Mouse (Mus musculus): ENCODE measurements at regions not wholly inside any gene's neighbourhood (a gene's known extent, or its start where the extent isn't known, plus 50 kb on each side); places are given as distances from the start of the nearest gene placed in this dataset.

DNA sequence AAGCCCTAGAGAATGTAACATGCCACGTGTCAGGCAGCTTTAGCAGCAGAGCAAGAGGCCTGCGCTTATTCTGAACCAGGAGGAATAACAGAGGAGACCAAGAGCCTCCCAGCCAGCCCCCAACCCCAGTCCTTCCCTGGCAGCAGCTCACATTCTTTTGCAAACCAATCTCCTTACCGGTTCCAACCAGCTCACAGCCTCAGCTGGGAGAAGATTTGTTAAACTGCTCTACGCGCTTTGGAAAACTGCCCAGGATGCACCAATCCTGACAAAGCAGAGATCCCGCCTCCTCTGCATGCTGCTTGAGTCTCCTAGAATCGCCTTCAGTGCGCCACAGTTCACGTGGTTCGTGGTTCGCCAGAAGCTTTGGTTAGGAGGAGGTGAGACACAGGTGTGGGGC is 51.8 kb downstream of the Gm9376 start:
- no peak for ATAC-seq (replicated peaks; ENCODE audit: extremely low read depth, insufficient read depth, low FRiP score)
- H3K4me2 ChIP-seq (ENCODE audit: low read depth, low read length), result no peak overlapping the region
- H3K4me1 ChIP-seq (ENCODE audit: control insufficient read depth, insufficient read depth, low read length), result peaks cover 3% of the 10 kb centered on the region
- peaks cover 19% of the 10 kb centered on the region for H3K27me3 ChIP-seq (ENCODE audit: control insufficient read depth, insufficient read depth, low read length)
- H3K4me3 ChIP-seq (ENCODE audit: low read length), result no peak overlapping the region
- no peaks in the 10 kb centered on the region for H3K9me3 ChIP-seq (replicated peaks; ENCODE audit: control insufficient read depth, low read length)
- no peaks in the 10 kb centered on the region for H3K36me3 ChIP-seq (ENCODE audit: control insufficient read depth, insufficient read depth)
- H3K9ac ChIP-seq (ENCODE audit: low read length), result no peak overlapping the region
- WGBS, result 48% methylated on average over 11 of the region's 11 CpGs
- no peak overlapping the region for H3K27ac ChIP-seq (ENCODE audit: low read length)

DNA sequence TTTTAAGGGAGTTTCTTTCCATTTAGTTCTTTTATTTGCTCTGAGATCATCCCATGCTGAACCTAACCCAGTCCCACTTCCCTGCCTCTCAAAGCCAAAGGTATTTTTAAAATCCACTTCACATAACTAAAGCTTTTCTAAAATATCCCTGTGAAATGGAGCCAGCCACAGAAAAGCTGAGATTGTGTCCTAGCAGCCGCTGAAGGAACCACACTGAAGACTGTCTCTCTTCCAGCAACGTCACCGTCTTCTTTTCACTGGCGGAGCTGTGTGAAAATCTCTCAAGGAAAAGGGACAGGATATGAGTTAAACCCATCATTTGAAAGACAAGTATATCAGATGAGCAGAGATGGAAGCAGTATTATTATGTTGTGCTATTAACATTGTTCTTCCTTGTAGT is 53.3 kb downstream of the Gm9376 start:
- Histone ChIP-seq H3K4me2 (ENCODE audit: low read depth, low read length) (no peak overlapping the region), H3K27ac (ENCODE audit: low read length) (no peak overlapping the region), H3K9me3 (replicated peaks; ENCODE audit: control insufficient read depth, low read length) (no peaks in the 10 kb centered on the region), H3K4me1 (ENCODE audit: control insufficient read depth, insufficient read depth, low read length) (peaks cover 3% of the 10 kb centered on the region), H3K4me3 (ENCODE audit: low read length) (no peak overlapping the region), H3K9ac (ENCODE audit: low read length) (no peak overlapping the region), H3K36me3 (ENCODE audit: control insufficient read depth, insufficient read depth) (no peaks in the 10 kb centered on the region), H3K27me3 (ENCODE audit: control insufficient read depth, insufficient read depth, low read length) (peaks cover 22% of the 10 kb centered on the region)
- WGBS, result 75% methylated on average over 4 of the region's 4 CpGs
- no peak for ATAC-seq (replicated peaks; ENCODE audit: extremely low read depth, insufficient read depth, low FRiP score)

DNA sequence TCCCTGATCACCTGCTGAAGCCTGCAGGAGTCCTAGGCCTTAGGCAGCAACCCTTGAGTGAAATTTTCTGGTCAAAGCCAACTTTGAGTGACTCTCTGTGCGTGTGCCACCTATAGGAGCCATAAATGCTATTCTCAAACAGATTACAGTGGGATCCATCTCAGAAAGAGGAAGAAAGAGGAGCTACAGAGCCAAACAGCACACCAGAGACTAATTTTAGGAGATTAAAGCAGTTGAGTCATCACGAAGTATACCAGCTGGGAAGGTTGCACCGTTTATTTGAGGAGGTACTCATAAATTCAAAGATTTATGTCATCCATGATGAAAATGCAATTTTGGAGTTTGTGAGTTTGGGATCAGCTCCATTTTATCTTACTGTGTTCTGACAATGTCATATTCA is 54.3 kb downstream of the Gm9376 start:
- 73% methylated on average over 3 of the region's 3 CpGs for WGBS
- peaks cover 22% of the 10 kb centered on the region for H3K27me3 ChIP-seq (ENCODE audit: control insufficient read depth, insufficient read depth, low read length)
- H3K27ac ChIP-seq (ENCODE audit: low read length), result no peak overlapping the region
- no peaks in the 10 kb centered on the region for H3K36me3 ChIP-seq (ENCODE audit: control insufficient read depth, insufficient read depth)
- ATAC-seq (replicated peaks; ENCODE audit: extremely low read depth, insufficient read depth, low FRiP score), result no peak
- peaks cover 3% of the 10 kb centered on the region for H3K4me1 ChIP-seq (ENCODE audit: control insufficient read depth, insufficient read depth, low read length)
- H3K9ac ChIP-seq (ENCODE audit: low read length), result no peak overlapping the region
- no peak overlapping the region for H3K4me2 ChIP-seq (ENCODE audit: low read depth, low read length)
- no peaks in the 10 kb centered on the region for H3K9me3 ChIP-seq (replicated peaks; ENCODE audit: control insufficient read depth, low read length)
- no peak overlapping the region for H3K4me3 ChIP-seq (ENCODE audit: low read length)

DNA sequence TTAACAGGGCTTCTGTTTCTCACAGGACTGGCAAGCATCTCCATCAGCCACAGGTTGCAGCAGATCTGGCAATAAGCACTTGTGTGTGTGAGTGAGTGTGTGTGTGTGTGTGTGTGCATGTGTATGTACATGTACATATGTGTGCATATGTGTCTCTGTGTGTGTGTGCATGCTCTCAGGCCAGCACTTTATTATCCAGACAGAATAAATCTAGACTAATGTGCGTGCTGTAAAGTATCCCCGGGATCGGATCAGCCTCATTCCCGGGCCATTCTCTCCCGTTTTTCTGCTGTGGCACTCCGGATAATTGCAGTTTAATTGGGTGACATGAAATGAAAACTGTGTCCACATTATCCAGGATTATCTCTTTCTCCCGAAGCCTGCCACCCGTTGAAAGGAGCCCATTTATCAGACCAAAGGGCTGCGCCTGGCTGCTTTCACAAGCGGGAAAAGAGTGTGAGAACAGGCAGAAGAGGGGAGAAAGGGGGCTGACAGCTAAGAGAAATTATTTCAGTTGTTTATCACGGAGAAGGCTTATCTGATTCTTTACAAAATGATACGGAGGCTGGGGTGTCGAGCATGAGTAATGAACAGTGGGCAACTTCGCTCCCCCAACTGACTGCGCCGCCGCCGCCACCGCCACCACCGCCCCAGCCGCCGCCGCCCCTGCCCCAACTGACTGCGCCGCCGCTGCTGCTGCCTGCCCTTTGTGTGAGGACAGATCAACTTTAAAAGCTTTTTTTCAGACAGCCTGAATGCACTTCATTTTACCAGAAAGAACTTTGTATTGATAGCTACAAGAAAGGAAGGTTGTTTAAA is 55.5 kb downstream of the Gm9376 start:
- H3K27ac ChIP-seq (ENCODE audit: low read length), result no peak overlapping the region
- no peak for ATAC-seq (replicated peaks; ENCODE audit: extremely low read depth, insufficient read depth, low FRiP score)
- peak overlapping the region; percentile 63 for H3K4me2 ChIP-seq (ENCODE audit: low read depth, low read length)
- peaks cover 22% of the 10 kb centered on the region for H3K27me3 ChIP-seq (ENCODE audit: control insufficient read depth, insufficient read depth, low read length)
- H3K9ac ChIP-seq (ENCODE audit: low read length), result no peak overlapping the region
- peaks cover 3% of the 10 kb centered on the region for H3K4me1 ChIP-seq (ENCODE audit: control insufficient read depth, insufficient read depth, low read length)
- WGBS, result 19% methylated on average over 25 of the region's 26 CpGs
- H3K4me3 ChIP-seq (ENCODE audit: low read length), result peak overlapping the region; percentile 41
- H3K36me3 ChIP-seq (ENCODE audit: control insufficient read depth, insufficient read depth), result no peaks in the 10 kb centered on the region
- no peaks in the 10 kb centered on the region for H3K9me3 ChIP-seq (replicated peaks; ENCODE audit: control insufficient read depth, low read length)

DNA sequence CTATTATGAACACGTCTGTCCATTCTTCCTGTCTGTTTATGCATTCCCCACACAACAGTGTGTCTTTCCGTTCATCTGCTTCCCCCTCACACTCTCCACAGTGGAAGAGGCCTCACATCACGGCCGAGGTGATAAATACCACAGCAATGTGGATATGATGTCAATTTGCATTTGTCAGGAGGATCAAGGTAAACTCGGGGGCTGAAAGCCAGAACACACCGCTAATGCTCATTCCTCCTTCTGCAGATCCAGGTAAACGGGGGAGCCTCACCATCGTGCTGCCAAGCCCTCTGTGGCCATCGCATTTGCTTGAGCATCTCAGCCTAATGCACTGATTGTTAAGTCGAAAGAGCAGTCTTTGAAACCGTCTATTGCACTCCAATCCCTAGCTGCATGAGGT is 56.1 kb downstream of the Gm9376 start:
- H3K36me3 ChIP-seq (ENCODE audit: control insufficient read depth, insufficient read depth), result no peaks in the 10 kb centered on the region
- no peak for ATAC-seq (replicated peaks; ENCODE audit: extremely low read depth, insufficient read depth, low FRiP score)
- peaks cover 22% of the 10 kb centered on the region for H3K27me3 ChIP-seq (ENCODE audit: control insufficient read depth, insufficient read depth, low read length)
- peak overlapping the region; percentile 63 for H3K4me2 ChIP-seq (ENCODE audit: low read depth, low read length)
- peak overlapping the region; percentile 41 for H3K4me3 ChIP-seq (ENCODE audit: low read length)
- 18% methylated on average over 11 of the region's 11 CpGs for WGBS
- H3K4me1 ChIP-seq (ENCODE audit: control insufficient read depth, insufficient read depth, low read length), result peaks cover 3% of the 10 kb centered on the region
- no peak overlapping the region for H3K9ac ChIP-seq (ENCODE audit: low read length)
- H3K9me3 ChIP-seq (replicated peaks; ENCODE audit: control insufficient read depth, low read length), result no peaks in the 10 kb centered on the region
- H3K27ac ChIP-seq (ENCODE audit: low read length), result no peak overlapping the region

DNA sequence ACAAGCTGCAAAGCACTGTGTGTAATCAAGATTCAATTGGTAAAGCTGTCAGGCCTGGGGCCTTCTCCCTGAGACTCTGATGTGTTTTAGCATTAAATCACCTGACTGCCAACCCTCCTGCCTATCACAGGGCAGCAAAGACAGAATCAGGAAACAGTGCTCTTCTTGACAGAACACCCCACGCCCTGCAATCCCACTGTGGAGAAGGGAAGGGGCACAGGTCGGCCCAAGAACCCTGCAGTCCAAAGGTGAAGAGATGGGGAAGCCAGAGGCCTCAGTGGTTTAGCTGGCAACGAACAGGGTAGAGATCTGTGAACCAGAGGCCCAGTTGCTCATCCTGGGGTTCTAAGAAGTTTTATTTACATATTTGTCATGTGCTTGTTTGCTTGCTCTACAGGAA is 71.3 kb downstream of the Gm9376 start:
- Histone ChIP-seq H3K36me3 (ENCODE audit: control insufficient read depth, insufficient read depth) (no peaks in the 10 kb centered on the region), H3K4me3 (ENCODE audit: low read length) (no peak overlapping the region), H3K9me3 (replicated peaks; ENCODE audit: control insufficient read depth, low read length) (no peaks in the 10 kb centered on the region), H3K9ac (ENCODE audit: low read length) (no peak overlapping the region), H3K27ac (ENCODE audit: low read length) (no peak overlapping the region), H3K4me1 (ENCODE audit: control insufficient read depth, insufficient read depth, low read length) (no peaks in the 10 kb centered on the region), H3K4me2 (ENCODE audit: low read depth, low read length) (no peak overlapping the region), H3K27me3 (ENCODE audit: control insufficient read depth, insufficient read depth, low read length) (no peaks in the 10 kb centered on the region)
- WGBS, result 77% methylated on average over 3 of the region's 3 CpGs
- ATAC-seq (replicated peaks; ENCODE audit: extremely low read depth, insufficient read depth, low FRiP score), result no peak

DNA sequence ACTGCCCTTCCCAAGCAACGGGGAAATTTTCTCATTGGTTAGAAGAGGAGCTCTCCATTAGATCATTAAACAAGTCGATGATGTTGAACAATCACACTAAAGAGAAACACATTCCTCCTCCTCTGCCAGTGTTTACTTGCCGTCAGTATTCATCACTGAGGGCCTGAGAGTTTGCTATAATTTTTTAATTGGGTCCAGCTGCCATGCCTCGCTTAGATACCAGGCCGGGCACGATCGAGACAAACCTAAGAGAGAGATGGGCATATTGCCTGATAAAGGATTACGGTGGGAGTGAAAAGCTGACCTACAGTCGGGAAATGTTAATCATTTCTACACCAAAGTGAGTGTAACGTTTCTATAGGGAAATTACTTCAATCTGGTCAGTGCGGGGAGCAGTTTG is 96.2 kb downstream of the Gm9376 start:
- 74% methylated on average over 11 of the region's 11 CpGs for WGBS
- Histone ChIP-seq H3K4me2 (ENCODE audit: low read depth, low read length) (no peak overlapping the region), H3K9ac (ENCODE audit: low read length) (no peak overlapping the region)

DNA sequence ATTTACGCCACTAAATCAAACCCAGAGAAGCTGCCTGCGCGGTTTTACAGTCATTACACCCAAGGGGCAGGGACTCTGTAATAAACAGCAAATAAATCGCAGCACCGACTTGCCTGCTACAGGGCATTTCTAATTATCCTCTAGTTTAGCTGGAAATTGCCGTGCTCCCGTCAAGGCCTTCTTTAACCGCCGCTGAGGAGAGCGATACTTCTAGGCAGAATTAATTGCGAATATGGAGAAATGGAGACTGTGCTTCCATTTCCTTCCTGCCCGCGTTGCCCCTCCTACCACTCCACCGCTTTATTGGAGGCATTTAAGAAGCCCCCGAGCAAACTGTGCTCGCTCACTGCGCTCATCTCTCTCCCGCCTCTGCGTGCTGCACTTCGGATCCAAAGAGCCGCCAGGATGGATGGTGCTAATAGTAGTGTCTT is 96.6 kb downstream of the Gm9376 start:
- H3K4me1 ChIP-seq (ENCODE audit: control insufficient read depth, insufficient read depth, low read length), result no peaks in the 10 kb centered on the region
- H3K4me2 ChIP-seq (ENCODE audit: low read depth, low read length), result no peak overlapping the region
- WGBS, result 80% methylated on average over 21 of the region's 21 CpGs
- H3K9me3 ChIP-seq (replicated peaks; ENCODE audit: control insufficient read depth, low read length), result no peaks in the 10 kb centered on the region
- no peak overlapping the region for H3K4me3 ChIP-seq (ENCODE audit: low read length)
- no peak for ATAC-seq (replicated peaks; ENCODE audit: extremely low read depth, insufficient read depth, low FRiP score)
- H3K36me3 ChIP-seq (ENCODE audit: control insufficient read depth, insufficient read depth), result no peaks in the 10 kb centered on the region
- H3K27ac ChIP-seq (ENCODE audit: low read length), result no peak overlapping the region
- H3K27me3 ChIP-seq (ENCODE audit: control insufficient read depth, insufficient read depth, low read length), result no peaks in the 10 kb centered on the region; the same call in 1 of the 2 replicates
- no peak overlapping the region for H3K9ac ChIP-seq (ENCODE audit: low read length)

More for the DNA sequence above, 96.2 kb downstream of the Gm9376 start:
- Histone ChIP-seq H3K27ac (ENCODE audit: low read length) (no peak overlapping the region), H3K36me3 (ENCODE audit: control insufficient read depth, insufficient read depth) (no peaks in the 10 kb centered on the region), H3K27me3 (ENCODE audit: control insufficient read depth, insufficient read depth, low read length) (peaks cover 2% of the 10 kb centered on the region), H3K4me1 (ENCODE audit: control insufficient read depth, insufficient read depth, low read length) (no peaks in the 10 kb centered on the region), H3K4me3 (ENCODE audit: low read length) (no peak overlapping the region), H3K9me3 (replicated peaks; ENCODE audit: control insufficient read depth, low read length) (no peaks in the 10 kb centered on the region)
- no peak for ATAC-seq (replicated peaks; ENCODE audit: extremely low read depth, insufficient read depth, low FRiP score)

DNA sequence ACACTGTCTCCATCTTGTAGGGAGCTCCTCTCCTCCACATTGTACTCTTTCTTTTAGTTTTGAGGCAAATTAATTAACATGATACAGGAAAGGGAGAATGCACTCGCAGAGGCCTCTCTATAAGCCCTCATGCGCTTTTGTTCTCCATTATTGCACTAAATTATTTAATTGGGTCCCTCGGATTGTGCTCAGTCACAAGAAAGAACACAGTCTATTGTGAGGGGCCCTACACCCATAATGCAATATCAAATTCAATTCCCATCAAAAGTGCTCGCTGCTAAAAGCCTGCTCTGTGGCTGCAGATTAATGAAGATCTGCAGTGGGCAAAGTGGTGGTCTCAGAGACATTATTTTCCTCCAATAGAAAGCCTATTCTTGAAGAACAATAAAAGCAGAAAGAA is 99.8 kb downstream of the Gm9376 start:
- H3K4me2 ChIP-seq (ENCODE audit: low read depth, low read length), result no peak overlapping the region
- H3K9me3 ChIP-seq (replicated peaks; ENCODE audit: control insufficient read depth, low read length), result no peaks in the 10 kb centered on the region
- no peak overlapping the region for H3K27ac ChIP-seq (ENCODE audit: low read length)
- no peak overlapping the region for H3K9ac ChIP-seq (ENCODE audit: low read length)
- no peaks in the 10 kb centered on the region for H3K4me1 ChIP-seq (ENCODE audit: control insufficient read depth, insufficient read depth, low read length)
- no peak for ATAC-seq (replicated peaks; ENCODE audit: extremely low read depth, insufficient read depth, low FRiP score)
- no peaks in the 10 kb centered on the region for H3K36me3 ChIP-seq (ENCODE audit: control insufficient read depth, insufficient read depth)
- 82% methylated on average over 4 of the region's 4 CpGs for WGBS
- no peak overlapping the region for H3K4me3 ChIP-seq (ENCODE audit: low read length)
- H3K27me3 ChIP-seq (ENCODE audit: control insufficient read depth, insufficient read depth, low read length), result peaks cover 5% of the 10 kb centered on the region

Measured in heart, embryonic 16.5 days (tissue).